Mouse (Mus musculus) layer of hippocampus, postnatal 10 days (tissue): ENCODE results near the gene Sv2c. TPM values are rescaled to one million over a fixed set of nuclear protein-coding genes. Genes with fewer than 3 reads are reported as not detected.

Experiments
- DNase-seq, 2 experiments: peaks; one replicate each; pipeline ENCODE4 v3.0.0; 2021; ENCODE audit warnings: low spot score in 2 of 2
- total RNA-seq, 2 experiments: library from RNA; stranded (reverse); gene quantifications; 2 replicates each; pipeline ENCODE4 v1.2.3; 2021

Sv2c gene
- total RNA-seq, 2 experiments from 2014 or later = 14.5 to 15.0 TPM

GRCm38 (mm10) chr13:96073555-96073954 lies 58.8 kb downstream of the Sv2c start:
- DNase-seq = peak in 1 of 2 experiments; percentile 12

GRCm38 (mm10) chr13:96052755-96053154 lies 79.6 kb downstream of the Sv2c start:
- DNase-seq = no peak

- DNase-seq = no peak
Observed at GRCm38 (mm10) chr13:96045396-96045795, 87.0 kb downstream of the Sv2c start.

- no peak for DNase-seq
Observed at GRCm38 (mm10) chr13:96040275-96041042, 91.9 kb downstream of the Sv2c start.

- no peak for DNase-seq
Observed at GRCm38 (mm10) chr13:96039536-96039935, 92.8 kb downstream of the Sv2c start.

- DNase-seq = peak; percentile 77 to 81
Observed at GRCm38 (mm10) chr13:96030368-96031223, 101.8 kb downstream of the Sv2c start.

GRCm38 (mm10) chr13:96023858-96024257 lies 108.5 kb downstream of the Sv2c start:
- no peak for DNase-seq

- DNase-seq = no peak
Observed at GRCm38 (mm10) chr13:96015516-96015915, 116.9 kb downstream of the Sv2c start.

- DNase-seq = no peak
Observed at GRCm38 (mm10) chr13:96010861-96011511, 121.4 kb downstream of the Sv2c start.

GRCm38 (mm10) chr13:96008975-96009374 lies 123.4 kb downstream of the Sv2c start:
- DNase-seq = no peak

- DNase-seq = no peak
Observed at GRCm38 (mm10) chr13:96008154-96008553, 124.2 kb downstream of the Sv2c start.

- DNase-seq = no peak
Observed at GRCm38 (mm10) chr13:96003539-96003938, 128.8 kb downstream of the Sv2c start.

GRCm38 (mm10) chr13:96002475-96002874 lies 129.9 kb downstream of the Sv2c start:
- DNase-seq = no peak

GRCm38 (mm10) chr13:95999396-95999795 lies 133.0 kb downstream of the Sv2c start:
- no peak for DNase-seq

GRCm38 (mm10) chr13:95997294-95997693 lies 135.1 kb downstream of the Sv2c start:
- no peak for DNase-seq

GRCm38 (mm10) chr13:95994705-95995703 lies 137.4 kb downstream of the Sv2c start:
- peak in 1 of 2 experiments; percentile 33 for DNase-seq

GRCm38 (mm10) chr13:95988181-95988580 lies 144.2 kb downstream of the Sv2c start:
- no peak for DNase-seq

- no peak for DNase-seq
Observed at GRCm38 (mm10) chr13:95987147-95987546, 145.2 kb downstream of the Sv2c start.

- no peak for DNase-seq
Observed at GRCm38 (mm10) chr13:95986375-95986774, 146.0 kb downstream of the Sv2c start.

GRCm38 (mm10) chr13:95975225-95975624 lies 157.2 kb downstream of the Sv2c start:
- no peak for DNase-seq
